Mouse (Mus musculus) midbrain, embryonic 15.5 days (tissue): ENCODE results near the gene 1600002K03Rik. TPM values are rescaled to one million over a fixed set of nuclear protein-coding genes. Genes with fewer than 3 reads are reported as not detected.
"Not testable (repeated sequence)": the region's sequence is repeated elsewhere in the genome, so short reads cannot be mapped to it uniquely, and the experiment has no call there.

Experiments
- ATAC-seq: fragments of 200-750 bp; cut with Nextera tagmentation; replicated peaks from 2 replicates; pipeline ENCODE4 v1.8.0; 2017; ENCODE audit warnings: moderate TSS enrichment
- H3K27ac ChIP-seq: fragments of 300-500 bp; sonication (generic); 2 replicates; pipeline ENCODE4 v1.5.1; 2015; ENCODE audit warnings: mild to moderate bottlenecking, inconsistent platforms
- H3K27me3 ChIP-seq: fragments of 300-500 bp; sonication (generic); replicated peaks from 2 replicates; pipeline ENCODE4 v1.6.1; 2015; ENCODE audit warnings: inconsistent platforms
- H3K36me3 ChIP-seq: fragments of 300-500 bp; sonication (generic); replicated peaks from 2 replicates; pipeline ENCODE4 v1.6.1; 2015; ENCODE audit warnings: inconsistent platforms
- H3K4me1 ChIP-seq: fragments of 300-500 bp; sonication (generic); 2 replicates; pipeline ENCODE4 v1.6.1; 2015; ENCODE audit warnings: inconsistent platforms
- H3K4me2 ChIP-seq: fragments of 300-500 bp; sonication (generic); 2 replicates; pipeline ENCODE4 v1.6.1; 2015; ENCODE audit warnings: inconsistent platforms, mild to moderate bottlenecking, moderate library complexity
- H3K4me3 ChIP-seq: fragments of 300-500 bp; sonication (generic); 2 replicates; pipeline ENCODE4 v1.5.1; 2015; ENCODE audit warnings: mild to moderate bottlenecking, inconsistent platforms
- H3K9ac ChIP-seq: fragments of 300-500 bp; sonication (generic); 2 replicates; pipeline ENCODE4 v1.6.1; 2015; ENCODE audit warnings: mild to moderate bottlenecking, inconsistent platforms
- H3K9me3 ChIP-seq: fragments of 300-500 bp; sonication (generic); 2 replicates; pipeline ENCODE4 v1.6.1; 2016; ENCODE audit warnings: inconsistent platforms
- WGBS: fragments of 180-500 bp; shearing (Covaris S2); methylation state at CpG from one replicate; pipeline ENCODE4 v1.1.7; 2015; ENCODE audit warnings: mixed read lengths; 5-methylcytosine and 5-hydroxymethylcytosine counted together
- polyA plus RNA-seq: library from polyadenylated mRNA; unstranded; fragments of >200 nt; fragmentation: Nextera tagmentation; extraction: Ambion mirVana; gene quantifications from 2 replicates; pipeline ENCODE4 v1.2.1, GENCODE M21; 2015

1600002K03Rik gene
- polyA plus RNA-seq, 1 experiment from 2014 or later = 13.3 TPM

- H3K36me3 ChIP-seq = peaks cover 9% of the 10 kb centered on the region
- ATAC-seq = no peak
- peak within 1 kb of the TSS; percentile 71 for H3K9ac ChIP-seq
- peaks cover 66% of the 10 kb centered on the region for H3K4me1 ChIP-seq
- peak within 1 kb of the TSS; percentile 94 for H3K4me3 ChIP-seq
- H3K9me3 ChIP-seq = no peaks in the 10 kb centered on the region
- H3K27me3 ChIP-seq = no peaks in the 10 kb centered on the region
- peak within 1 kb of the TSS; percentile 100 for H3K27ac ChIP-seq
- H3K4me2 ChIP-seq = peak within 1 kb of the TSS; percentile 94
- 11% methylated on average over 20 of the region's 20 CpGs for WGBS
These were observed 7.2 kb upstream of the 1600002K03Rik start, which contains the start of gene Cirbp for GRCm38 (mm10) chr10:80165392-80166128. TSS of gene Cirbp (plus strand) at chr10:80165985.

GRCm38 (mm10) chr10:80166136-80166535 is 6.6 kb upstream of the 1600002K03Rik start:
- H3K27ac ChIP-seq = peak overlapping the region; percentile 100
- 0 out of 2 replicates have a peak overlapping the region, but pooled peaks have one; percentile 38 for H3K9ac ChIP-seq
- peak overlapping the region; percentile 94 for H3K4me2 ChIP-seq
- not testable (repeated sequence) for H3K9me3 ChIP-seq, H3K27me3 ChIP-seq, ATAC-seq
- WGBS = 83% methylated on average over 4 of the region's 4 CpGs
- H3K36me3 ChIP-seq = peaks cover 14% of the 10 kb centered on the region
- H3K4me3 ChIP-seq = peak overlapping the region; percentile 45
- H3K4me1 ChIP-seq = peaks cover 63% of the 10 kb centered on the region

GRCm38 (mm10) chr10:80167460-80168037 is 5.2 kb upstream of the 1600002K03Rik start:
- H3K9ac ChIP-seq = peak overlapping the region; percentile 100
- H3K4me2 ChIP-seq = peak overlapping the region; percentile 92
- peak overlapping the region; percentile 94 for H3K4me3 ChIP-seq
- peak overlapping the region; percentile 100 for H3K27ac ChIP-seq
- no peaks in the 10 kb centered on the region for H3K27me3 ChIP-seq
- peaks cover 22% of the 10 kb centered on the region for H3K36me3 ChIP-seq
- peaks cover 72% of the 10 kb centered on the region for H3K4me1 ChIP-seq
- under 1% methylated on average over 55 of the region's 55 CpGs for WGBS
- H3K9me3 ChIP-seq = no peaks in the 10 kb centered on the region
- peak; percentile 92 for ATAC-seq

- H3K9ac ChIP-seq = peak overlapping the region; percentile 100
- peak overlapping the region; percentile 92 for H3K4me2 ChIP-seq
- peaks cover 76% of the 10 kb centered on the region for H3K4me1 ChIP-seq
- ATAC-seq = peak; percentile 57
- peaks cover 22% of the 10 kb centered on the region for H3K36me3 ChIP-seq
- H3K27me3 ChIP-seq = no peaks in the 10 kb centered on the region
- H3K4me3 ChIP-seq = peak overlapping the region; percentile 94
- whole genome bisulfite sequencing = under 1% methylated on average over 43 of the region's 48 CpGs
- H3K9me3 ChIP-seq = no peaks in the 10 kb centered on the region
- H3K27ac ChIP-seq = peak overlapping the region; percentile 100
These were observed 4.6 kb upstream of the 1600002K03Rik start for GRCm38 (mm10) chr10:80168038-80168661.

GRCm38 (mm10) chr10:80169070-80169469 is 3.7 kb upstream of the 1600002K03Rik start:
- Histone ChIP-seq H3K27me3 (no peaks in the 10 kb centered on the region), H3K4me1 (peaks cover 72% of the 10 kb centered on the region), H3K27ac (peak overlapping the region; percentile 100; the same call in 1 of the 2 replicates), H3K9me3 (no peaks in the 10 kb centered on the region), H3K4me2 (peak overlapping the region; percentile 92), H3K4me3 (peak overlapping the region; percentile 94), H3K9ac (peak overlapping the region; percentile 100), H3K36me3 (peaks cover 22% of the 10 kb centered on the region)
- WGBS = 48% methylated on average over 1 of the region's 1 CpGs
- no peak for ATAC-seq

DNA sequence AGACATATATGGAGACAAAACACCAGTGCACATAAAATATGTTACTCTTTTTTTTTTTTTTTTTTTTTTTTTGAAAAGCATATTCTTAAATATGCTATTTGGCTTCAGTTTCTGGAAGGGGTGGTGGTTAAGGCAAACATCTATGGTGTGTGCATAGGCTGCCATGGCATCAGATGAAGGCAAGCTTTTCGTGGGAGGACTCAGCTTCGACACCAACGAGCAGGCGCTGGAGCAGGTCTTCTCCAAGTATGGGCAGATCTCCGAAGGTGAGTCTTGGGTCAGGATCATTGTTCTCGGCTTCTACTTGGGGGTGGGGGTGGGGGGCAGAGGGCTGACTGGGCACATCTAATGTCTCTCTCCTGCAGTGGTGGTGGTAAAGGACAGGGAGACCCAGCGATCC is 3.1 kb upstream of the 1600002K03Rik start:
- H3K9ac ChIP-seq = no peak overlapping the region
- no peak overlapping the region for H3K27ac ChIP-seq
- peaks cover 66% of the 10 kb centered on the region for H3K4me1 ChIP-seq
- H3K9me3 ChIP-seq = no peaks in the 10 kb centered on the region
- no peak for ATAC-seq
- peaks cover 22% of the 10 kb centered on the region for H3K36me3 ChIP-seq
- H3K27me3 ChIP-seq = no peaks in the 10 kb centered on the region
- peak overlapping the region; percentile 92; the same call in 1 of the 2 replicates for H3K4me2 ChIP-seq
- WGBS = 96% methylated on average over 7 of the region's 7 CpGs
- no peak overlapping the region for H3K4me3 ChIP-seq

DNA sequence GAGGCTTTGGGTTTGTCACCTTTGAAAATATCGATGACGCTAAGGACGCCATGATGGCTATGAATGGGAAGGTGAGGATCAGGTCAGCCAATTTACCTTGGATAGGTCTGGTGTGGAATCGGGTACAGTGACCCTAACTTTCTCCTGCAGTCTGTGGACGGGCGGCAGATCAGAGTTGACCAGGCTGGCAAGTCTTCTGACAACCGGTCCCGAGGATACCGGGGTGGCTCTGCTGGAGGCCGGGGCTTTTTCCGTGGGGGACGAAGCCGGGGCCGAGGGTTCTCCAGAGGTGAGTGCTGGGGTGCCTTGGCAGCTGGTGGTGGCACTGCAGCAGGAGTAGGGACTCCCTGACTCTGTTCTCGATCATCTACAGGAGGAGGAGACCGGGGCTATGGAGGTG is 2.7 kb upstream of the 1600002K03Rik start:
- Histone ChIP-seq H3K4me3 (no peak overlapping the region), H3K4me1 (peaks cover 63% of the 10 kb centered on the region), H3K27me3 (no peaks in the 10 kb centered on the region), H3K9me3 (no peaks in the 10 kb centered on the region), H3K36me3 (peaks cover 22% of the 10 kb centered on the region), H3K9ac (no peak overlapping the region), H3K27ac (0 out of 2 replicates have a peak overlapping the region, but pooled peaks have one; percentile 11), H3K4me2 (0 out of 2 replicates have a peak overlapping the region, but pooled peaks have one; percentile 92)
- WGBS = 97% methylated on average over 16 of the region's 16 CpGs
- ATAC-seq = no peak

- Histone ChIP-seq H3K4me1 (peaks cover 58% of the 10 kb centered on the region), H3K4me3 (no peak overlapping the region), H3K9ac (no peak overlapping the region; the same call in 1 of the 2 replicates), H3K36me3 (peaks cover 22% of the 10 kb centered on the region), H3K27ac (peak overlapping the region; percentile 11; the same call in 1 of the 2 replicates), H3K4me2 (no peak overlapping the region), H3K9me3 (no peaks in the 10 kb centered on the region), H3K27me3 (no peaks in the 10 kb centered on the region)
- whole genome bisulfite sequencing = 96% methylated on average over 19 of the region's 19 CpGs
- ATAC-seq = no peak
These were observed 2.1 kb upstream of the 1600002K03Rik start for GRCm38 (mm10) chr10:80170601-80171021.

- H3K4me2 ChIP-seq = no peak overlapping the region
- peak overlapping the region; percentile 86; the same call in 1 of the 2 replicates for H3K27ac ChIP-seq
- ATAC-seq = no peak
- peaks cover 22% of the 10 kb centered on the region for H3K36me3 ChIP-seq
- 91% methylated on average over 15 of the region's 15 CpGs for WGBS
- H3K4me3 ChIP-seq = 0 out of 2 replicates have a peak overlapping the region, but pooled peaks have one; percentile 5
- no peak overlapping the region for H3K9ac ChIP-seq
- H3K27me3 ChIP-seq = no peaks in the 10 kb centered on the region
- H3K4me1 ChIP-seq = peaks cover 60% of the 10 kb centered on the region
- no peaks in the 10 kb centered on the region for H3K9me3 ChIP-seq
These were observed 1.5 kb upstream of the 1600002K03Rik start for GRCm38 (mm10) chr10:80171252-80171651.

DNA sequence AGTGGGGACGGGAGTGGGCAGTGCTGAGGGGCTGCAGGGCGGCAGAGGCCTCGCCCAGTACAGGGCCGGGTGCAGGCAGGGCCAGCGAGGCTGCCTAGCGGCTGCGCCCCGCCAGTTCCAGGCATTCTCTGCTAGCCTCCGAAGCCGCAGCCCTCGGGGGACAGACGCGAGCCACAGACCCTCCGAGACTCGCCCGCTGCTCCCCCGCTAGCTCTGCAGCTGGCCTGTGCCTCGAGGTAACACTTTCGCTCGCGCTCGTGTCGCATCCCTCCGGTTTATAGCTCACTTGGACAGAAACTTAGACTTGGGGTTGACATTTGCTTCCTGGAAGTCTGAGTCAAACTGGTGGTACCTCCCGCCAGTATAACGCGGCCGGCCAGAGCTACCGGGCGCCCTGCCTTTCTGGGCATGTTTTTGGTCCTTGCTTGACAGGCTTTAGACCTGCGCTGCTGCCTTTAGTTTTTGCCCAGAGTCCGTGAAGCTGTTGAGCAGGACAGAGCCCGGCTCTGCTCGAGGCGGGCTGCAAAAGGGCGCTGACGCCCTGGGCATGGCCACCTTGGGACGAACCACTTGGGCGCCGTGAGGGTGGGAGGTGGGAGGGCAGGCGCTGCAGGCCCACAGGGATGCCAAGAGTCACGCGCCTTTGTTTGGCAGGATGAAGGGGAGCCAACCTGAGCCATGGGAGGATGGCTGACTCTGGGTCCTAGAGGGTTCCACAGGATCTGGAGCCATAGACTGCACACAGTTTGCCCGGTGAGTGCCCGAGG is 801 bp upstream of the 1600002K03Rik start:
- Histone ChIP-seq H3K9ac (peak overlapping the region; percentile 46; the same call in 1 of the 2 replicates), H3K9me3 (no peaks in the 10 kb centered on the region), H3K4me1 (peaks cover 55% of the 10 kb centered on the region), H3K27me3 (no peaks in the 10 kb centered on the region), H3K36me3 (peaks cover 22% of the 10 kb centered on the region), H3K4me2 (peak overlapping the region; percentile 74), H3K4me3 (peak overlapping the region; percentile 50), H3K27ac (peak overlapping the region; percentile 86)
- no peak for ATAC-seq
- 76% methylated on average over 45 of the region's 45 CpGs for WGBS

GRCm38 (mm10) chr10:80173358-80173757 is 614 bp downstream of the 1600002K03Rik start:
- H3K27me3 ChIP-seq = no peaks in the 10 kb centered on the region
- peaks cover 52% of the 10 kb centered on the region for H3K4me1 ChIP-seq
- H3K9me3 ChIP-seq = no peaks in the 10 kb centered on the region
- H3K27ac ChIP-seq = peak overlapping the region; percentile 86
- peaks cover 22% of the 10 kb centered on the region for H3K36me3 ChIP-seq
- WGBS = 13% methylated on average over 11 of the region's 11 CpGs
- peak overlapping the region; percentile 74 for H3K4me2 ChIP-seq
- peak overlapping the region; percentile 50 for H3K4me3 ChIP-seq
- ATAC-seq = no peak
- peak overlapping the region; percentile 43 for H3K9ac ChIP-seq
